Mouse (Mus musculus) cerebellum, postnatal 10 days (tissue): ENCODE measurements at regions not wholly inside any gene's neighbourhood (a gene's known extent, or its start where the extent isn't known, plus 50 kb on each side); places are given as distances from the start of the nearest gene placed in this dataset.

Experiments used
- DNase-seq, 2 experiments: peaks; one replicate each; pipeline ENCODE4 v3.0.0; 2021; ENCODE audit warnings: mixed read lengths in 2 of 2

DNA sequence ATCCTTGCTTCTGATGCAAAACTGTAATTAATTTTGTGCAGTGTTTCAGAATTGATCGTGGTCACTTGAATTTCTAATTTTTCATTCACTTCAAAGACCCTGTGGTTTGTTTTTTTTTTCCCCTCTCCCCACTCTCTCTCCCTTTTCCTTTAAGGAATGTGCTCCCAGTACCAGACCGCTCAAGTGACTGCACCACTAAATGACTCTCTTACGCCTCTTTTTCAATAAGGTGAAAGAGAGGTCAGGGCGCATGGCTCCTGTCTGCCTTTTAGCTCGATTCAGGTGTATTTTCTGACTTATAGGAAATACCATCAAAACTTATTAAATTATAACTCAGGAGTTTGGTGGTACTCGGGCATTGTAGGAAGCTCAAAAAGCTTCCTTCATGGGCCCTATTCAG lies 146.0 kb upstream of the Zfp507 start:
- DNase-seq = no peak

DNA sequence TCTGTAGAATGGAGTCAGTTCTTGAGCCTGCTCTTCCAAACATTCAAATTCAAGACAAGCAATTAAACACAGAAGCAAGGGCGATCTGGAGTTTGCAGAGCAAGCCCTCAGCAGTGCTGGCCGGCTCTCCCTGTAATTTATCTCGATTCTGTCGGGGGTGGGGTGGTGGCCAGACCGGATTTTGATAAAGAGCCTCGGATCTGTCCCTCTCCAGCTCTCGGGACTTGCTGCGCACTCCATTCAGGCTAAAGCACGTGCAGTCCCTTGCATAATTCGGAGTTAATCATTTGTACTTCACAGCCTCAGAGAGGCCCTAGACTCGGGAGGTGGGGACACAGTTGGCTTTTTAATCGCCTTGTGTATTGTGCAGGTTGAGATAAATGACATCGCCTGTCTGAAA lies 145.6 kb upstream of the Zfp507 start:
- peak; percentile 15 to 28 for DNase-seq

DNA sequence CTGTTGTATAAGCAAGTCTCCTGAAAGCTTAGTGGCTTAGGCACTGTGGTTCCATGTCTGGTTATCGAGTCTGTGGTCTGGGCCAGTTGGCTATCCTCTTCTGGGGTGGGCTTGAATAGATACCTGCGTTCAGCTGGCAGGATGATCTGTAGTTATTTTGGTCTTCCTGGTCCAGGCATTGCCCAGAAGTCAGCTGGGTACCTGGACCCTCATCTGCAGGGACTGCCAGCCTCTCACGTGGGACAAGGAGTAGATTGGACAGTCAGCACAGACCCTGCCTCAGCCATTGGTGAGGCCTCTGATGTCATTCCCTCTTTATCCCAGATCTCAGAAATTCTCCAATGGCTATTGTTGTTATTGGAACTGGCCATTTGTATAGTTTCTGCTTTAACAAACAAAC lies 138.3 kb upstream of the Zfp507 start:
- DNase-seq = peak; percentile 54 to 57

- DNase-seq = peak; percentile 43 to 51
These were observed 135.5 kb upstream of the Zfp507 start for GRCm38 (mm10) chr7:35938123-35938869.

DNA sequence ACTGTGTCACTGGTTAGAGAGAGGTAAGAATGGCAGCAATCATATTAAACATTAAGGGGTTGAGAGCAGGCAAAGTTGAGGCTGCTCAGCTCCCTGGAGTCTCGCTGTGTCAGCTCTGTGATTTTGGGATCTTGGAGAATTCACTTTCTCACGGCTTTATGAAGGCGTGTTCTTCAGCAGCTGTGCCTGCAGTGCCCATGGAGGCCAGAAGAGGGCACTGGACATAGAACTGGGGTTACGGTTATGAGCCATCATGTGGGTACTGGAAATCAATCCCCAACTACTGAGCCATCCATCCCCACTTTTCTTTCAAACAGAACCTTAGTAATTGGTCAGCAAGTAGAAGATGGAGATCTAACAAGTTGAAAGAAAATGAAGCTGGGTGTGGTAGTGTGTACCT lies 123.9 kb upstream of the Zfp507 start:
- no peak for DNase-seq

GRCm38 (mm10) chr7:35922582-35922981 lies 119.8 kb upstream of the Zfp507 start:
- no peak for DNase-seq

DNA sequence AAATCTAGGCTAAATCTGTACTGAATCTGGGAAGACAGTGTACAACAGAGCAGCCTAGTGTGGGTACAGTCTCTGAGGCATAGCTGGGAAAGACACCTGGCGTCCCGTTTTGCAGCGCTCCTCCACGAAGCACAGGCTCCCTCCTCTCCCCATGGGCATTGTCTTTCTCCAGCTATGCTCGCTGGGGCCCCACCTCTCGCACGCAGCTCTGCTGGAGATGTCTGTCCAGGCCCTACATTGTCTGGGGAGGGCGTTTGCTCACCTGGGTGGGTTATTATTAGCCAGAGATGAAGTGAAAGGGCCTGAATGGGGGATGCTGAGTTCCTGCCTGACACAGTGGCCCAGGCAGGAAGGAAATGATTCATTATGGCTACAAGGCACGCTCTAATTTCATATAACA lies 118.1 kb upstream of the Zfp507 start:
- peak in 1 of 2 experiments; percentile 16 for DNase-seq

- peak; percentile 86 to 90 for DNase-seq
These were observed 117.4 kb upstream of the Zfp507 start for GRCm38 (mm10) chr7:35920194-35920609.

- DNase-seq = peak; percentile 48 to 58
These were observed 107.4 kb upstream of the Zfp507 start for GRCm38 (mm10) chr7:35910109-35910706.

- DNase-seq = peak; percentile 88 to 90
These were observed 99.2 kb upstream of the Zfp507 start for GRCm38 (mm10) chr7:35901942-35902381.

DNA sequence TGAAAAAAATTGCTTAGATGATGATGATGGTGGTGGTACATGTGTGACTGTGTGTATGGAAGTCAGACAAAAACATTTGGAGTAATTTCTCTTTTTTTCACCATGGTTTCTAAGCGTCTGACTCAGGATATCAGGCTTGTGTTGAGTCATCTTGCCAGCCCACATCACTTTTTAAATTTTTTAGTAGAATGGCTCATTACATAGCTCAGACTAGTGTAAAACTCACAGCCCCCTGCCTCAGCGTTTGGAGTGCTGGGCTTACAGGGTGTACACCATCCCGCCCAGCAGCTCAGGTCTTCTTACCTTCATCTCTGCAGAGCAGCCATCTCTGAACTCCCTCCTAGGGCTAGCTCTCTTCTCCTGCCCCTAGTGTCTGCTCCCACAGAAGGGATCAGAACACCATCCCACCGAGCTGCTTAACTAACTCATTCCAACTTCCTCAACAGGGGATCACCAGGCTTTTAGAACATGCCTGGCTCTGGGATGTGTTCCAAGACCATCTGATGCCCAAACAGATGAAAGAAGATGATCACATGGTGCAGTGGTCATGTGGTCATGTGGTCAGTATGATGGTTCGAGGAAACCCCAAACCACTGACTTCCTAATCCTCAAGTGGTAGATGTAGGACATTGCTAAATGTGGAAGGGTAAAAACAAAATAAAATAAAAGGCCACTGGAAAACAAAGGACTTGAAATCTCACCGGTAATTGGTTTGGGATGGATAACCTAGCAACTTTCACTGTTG lies 96.1 kb upstream of the Zfp507 start:
- DNase-seq = peak in 1 of 2 experiments; percentile 18

- DNase-seq = no peak
These were observed 90.5 kb upstream of the Zfp507 start for GRCm38 (mm10) chr7:35893292-35893691.

- no peak for DNase-seq
These were observed 83.2 kb upstream of the Zfp507 start for GRCm38 (mm10) chr7:35886051-35886450.

GRCm38 (mm10) chr7:35879755-35880304 lies 77.0 kb upstream of the Zfp507 start:
- peak; percentile 84 to 87 for DNase-seq

GRCm38 (mm10) chr7:35878164-35878563 lies 75.4 kb upstream of the Zfp507 start:
- DNase-seq = no peak

- no peak for DNase-seq
These were observed 58.2 kb upstream of the Zfp507 start for GRCm38 (mm10) chr7:35861049-35861448.

DNA sequence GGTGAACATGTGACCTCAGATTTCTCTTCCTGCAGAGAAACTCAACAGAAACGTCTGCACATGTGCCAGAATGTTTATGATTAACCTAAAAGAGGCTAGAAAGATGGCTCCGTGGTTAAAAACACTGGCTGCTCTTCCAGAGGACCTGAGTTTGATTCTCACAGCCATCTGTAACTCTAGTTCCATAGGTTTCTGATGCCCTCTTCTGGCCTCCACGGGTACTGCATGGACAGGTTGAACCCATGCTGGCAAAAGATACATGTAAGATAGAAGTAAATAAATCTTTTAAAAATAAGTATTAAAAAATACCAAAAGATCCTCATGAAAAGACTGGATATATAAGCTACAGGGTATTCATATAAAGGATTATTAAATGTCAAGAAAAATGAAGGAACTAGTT lies 56.8 kb upstream of the Zfp507 start:
- peak; percentile 40 to 45 for DNase-seq

DNA sequence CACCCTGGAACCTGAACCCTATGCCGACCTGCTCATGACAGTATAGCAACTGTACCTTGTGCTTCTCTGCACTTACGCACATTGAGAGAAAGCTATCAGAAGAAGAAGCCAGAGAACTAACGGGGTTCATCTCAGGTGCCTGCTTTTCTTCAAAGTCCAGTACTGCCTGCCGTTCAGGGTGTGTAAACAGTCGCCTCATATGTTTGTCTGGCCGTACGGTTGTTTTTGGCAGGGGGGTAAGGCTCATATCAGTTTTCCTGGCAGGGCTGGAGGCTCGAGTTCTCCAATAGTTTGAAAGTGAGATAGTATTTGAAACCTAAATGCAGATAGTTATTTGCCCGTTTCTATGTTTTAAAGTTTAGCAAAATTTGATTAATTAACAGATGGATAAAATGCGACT lies 54.9 kb upstream of the Zfp507 start:
- no peak for DNase-seq
